Mouse (Mus musculus): Measurements from ENCODE around the gene Triobp.
"Not testable (repeated sequence)": the region's sequence is repeated elsewhere in the genome, so short reads cannot be mapped to it uniquely, and the experiment has no call there.

Gene Triobp

DNA sequence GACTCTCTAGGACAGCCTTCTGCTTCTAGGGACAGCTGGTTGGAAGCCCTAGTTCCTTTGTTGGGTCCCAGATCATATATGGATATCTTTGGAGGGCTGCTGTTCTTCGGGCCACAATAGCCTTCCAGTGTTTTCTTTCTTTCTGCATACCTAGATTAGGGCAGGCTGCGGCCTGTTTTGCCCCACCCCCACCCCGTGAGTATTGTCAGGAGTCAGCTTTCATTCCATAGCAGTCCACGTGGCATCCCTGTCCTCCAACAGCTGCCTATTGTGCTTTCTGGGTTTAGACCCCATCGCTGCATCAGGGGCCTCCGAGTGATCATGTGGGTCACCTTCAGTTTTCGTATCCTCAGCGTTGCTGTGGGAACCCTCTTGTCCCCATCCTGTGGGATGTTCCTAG lies 50.8 kb downstream of the Triobp start:
- in situ Hi-C loops (cut with MboI; ENCODE audit: low sequenced_read_pairs), result no loop called here

GRCm38 (mm10) chr15:78999586-78999985 lies 52.1 kb downstream of the Triobp start:
- in situ Hi-C loops (cut with MboI; ENCODE audit: low sequenced_read_pairs), result no loop called here

DNA sequence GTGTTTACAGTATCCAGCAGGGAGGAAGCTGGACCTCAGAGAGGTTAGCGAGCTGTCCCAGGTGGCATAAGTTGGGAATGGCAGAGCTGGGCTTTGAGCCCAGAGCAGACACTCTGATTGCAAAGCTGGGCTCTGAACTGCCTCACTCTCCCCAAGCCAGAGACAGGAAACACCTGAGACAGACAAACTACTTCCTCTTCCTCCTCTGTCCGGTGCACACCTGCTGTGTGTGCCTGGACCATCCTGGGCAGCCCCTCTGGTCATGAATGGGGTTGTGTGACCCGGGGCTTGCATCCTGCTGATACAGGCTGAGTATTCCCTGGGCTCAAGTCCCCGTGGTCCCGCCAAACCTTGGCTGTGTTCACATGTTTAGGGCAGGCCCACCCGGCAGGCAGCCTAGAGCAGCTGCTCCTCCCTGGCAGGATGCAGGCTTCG lies 52.9 kb downstream of the Triobp start:
- in situ Hi-C loops (cut with MboI; ENCODE audit: low sequenced_read_pairs), result no loop called here

- in situ Hi-C loops (cut with MboI; ENCODE audit: low sequenced_read_pairs), result no loop called here
These were observed 54.0 kb downstream of the Triobp start for GRCm38 (mm10) chr15:79001559-79001958.

DNA sequence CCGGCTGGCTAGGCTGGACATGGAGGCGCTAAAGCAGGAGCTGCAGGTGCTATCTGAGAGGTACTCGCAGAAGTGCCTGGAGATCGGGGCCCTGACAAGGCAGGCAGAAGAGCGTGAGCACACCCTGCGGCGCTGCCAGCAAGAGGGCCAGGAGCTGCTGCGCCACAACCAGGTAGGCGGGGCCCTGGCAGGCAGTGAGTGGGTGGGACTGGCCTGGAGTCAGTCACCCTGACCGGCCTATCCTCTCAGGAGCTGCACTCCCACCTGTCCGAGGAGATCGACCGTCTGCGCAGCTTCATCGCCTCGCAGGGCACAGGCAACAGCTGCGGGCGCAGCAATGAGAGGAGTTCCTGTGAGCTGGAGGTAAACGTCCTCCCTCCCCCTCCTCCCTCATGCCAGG lies 54.5 kb downstream of the Triobp start:
- in situ Hi-C loops (cut with MboI; ENCODE audit: low sequenced_read_pairs), result no loop called here

GRCm38 (mm10) chr15:79003079-79003478 lies 55.6 kb downstream of the Triobp start:
- in situ Hi-C loops (cut with MboI; ENCODE audit: low sequenced_read_pairs), result no loop called here

DNA sequence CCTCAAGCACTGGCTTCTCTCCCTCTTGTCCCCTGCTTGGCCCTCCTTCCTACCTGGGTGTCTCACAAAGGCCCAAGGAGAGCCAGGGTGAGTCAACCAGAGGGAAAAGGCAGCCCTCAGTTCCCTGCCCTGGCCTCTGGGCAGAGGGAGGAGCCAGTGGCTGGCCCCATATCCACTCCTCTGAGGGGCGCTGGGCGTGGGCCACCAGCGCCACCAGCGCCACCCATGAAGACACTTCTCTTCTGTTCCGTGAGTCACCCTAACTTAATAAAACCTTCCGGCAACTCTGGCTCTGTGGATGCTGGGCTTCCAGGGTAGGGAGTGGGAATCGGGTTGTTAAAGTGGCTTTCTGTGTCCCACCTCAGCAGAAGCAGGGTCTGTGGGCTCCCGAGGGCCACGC lies 58.1 kb downstream of the Triobp start:
- in situ Hi-C loops (cut with MboI; ENCODE audit: low sequenced_read_pairs), result no loop called here

DNA sequence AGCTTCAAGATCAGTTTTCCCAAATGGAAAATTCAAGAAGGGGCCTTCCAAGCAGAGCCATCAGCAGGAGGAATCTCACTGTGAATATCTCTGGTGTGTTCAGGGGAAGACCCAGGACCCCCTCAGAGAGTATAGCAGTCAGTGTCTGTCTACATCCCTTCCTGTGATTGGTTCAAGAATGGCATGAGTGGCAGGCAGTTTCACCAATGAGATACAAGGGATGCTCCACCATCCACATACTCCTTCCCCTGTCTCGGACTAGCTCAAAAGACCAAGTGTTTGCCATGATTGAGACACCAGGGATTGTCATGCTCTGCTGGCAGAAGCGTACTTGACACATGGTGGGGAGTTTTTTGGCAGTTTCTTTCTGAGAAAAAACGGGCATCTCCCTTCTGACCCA lies 59.1 kb downstream of the Triobp start:
- in situ Hi-C loops (cut with MboI; ENCODE audit: low sequenced_read_pairs), result no loop called here

GRCm38 (mm10) chr15:79007059-79007458 lies 59.5 kb downstream of the Triobp start:
- in situ Hi-C loops (cut with MboI; ENCODE audit: low sequenced_read_pairs), result no loop called here

- in situ Hi-C loops (cut with MboI; ENCODE audit: low sequenced_read_pairs), result not testable (repeated sequence)
These were observed 60.3 kb downstream of the Triobp start for GRCm38 (mm10) chr15:79007836-79008235.

- in situ Hi-C loops (cut with MboI; ENCODE audit: low sequenced_read_pairs), result no loop called here
These were observed 62.2 kb downstream of the Triobp start for GRCm38 (mm10) chr15:79009734-79010133.

DNA sequence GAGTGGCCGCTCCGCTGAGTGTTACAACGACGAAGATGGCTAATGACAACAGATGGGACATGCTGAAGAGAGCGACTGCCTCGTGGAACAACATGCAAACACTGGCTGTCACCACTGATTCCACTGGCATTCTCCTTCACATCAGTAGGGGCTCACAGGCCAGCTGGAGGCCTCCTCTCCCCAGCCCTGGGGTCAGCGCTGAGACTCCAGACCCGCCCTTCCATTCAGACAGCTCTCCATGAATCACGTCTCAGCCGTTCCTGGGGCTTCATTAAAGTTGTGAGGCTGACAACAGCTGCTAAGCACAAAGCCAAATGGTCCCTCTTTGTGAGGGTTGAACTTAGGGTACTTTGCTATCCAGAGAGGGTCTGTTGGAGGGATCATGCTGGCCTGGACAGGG lies 64.0 kb downstream of the Triobp start:
- in situ Hi-C loops (cut with MboI; ENCODE audit: low sequenced_read_pairs), result no loop called here

- in situ Hi-C loops (cut with MboI; ENCODE audit: low sequenced_read_pairs), result no loop called here
These were observed 65.9 kb downstream of the Triobp start for GRCm38 (mm10) chr15:79013382-79013781.

- in situ Hi-C loops (cut with MboI; ENCODE audit: low sequenced_read_pairs), result no loop called here
These were observed 70.7 kb downstream of the Triobp start for GRCm38 (mm10) chr15:79018191-79018590.

- in situ Hi-C loops (cut with MboI; ENCODE audit: low sequenced_read_pairs), result no loop called here
These were observed 71.4 kb downstream of the Triobp start for GRCm38 (mm10) chr15:79018886-79019285.

GRCm38 (mm10) chr15:79022671-79023230 lies 75.2 kb downstream of the Triobp start:
- in situ Hi-C loops (cut with MboI; ENCODE audit: low sequenced_read_pairs), result no loop called here

DNA sequence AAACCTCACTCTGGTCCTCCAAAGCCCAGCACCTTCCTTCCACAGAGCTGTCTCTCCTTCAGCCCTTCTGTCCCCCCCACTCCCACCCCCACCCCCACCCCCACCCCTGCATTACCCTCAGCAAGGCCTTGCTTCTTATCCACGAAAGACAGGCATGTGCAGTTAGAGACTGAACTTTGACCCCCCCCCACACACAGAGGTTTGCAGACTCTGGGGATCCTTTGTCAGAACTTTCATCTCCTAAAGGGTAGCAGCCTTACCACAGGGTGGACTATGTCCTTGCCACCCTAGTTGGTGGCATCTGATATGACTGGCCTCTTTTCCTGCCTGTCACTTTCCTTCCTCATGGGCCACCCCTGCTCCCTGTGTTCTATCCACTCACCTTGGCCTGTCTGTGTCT lies 75.8 kb downstream of the Triobp start:
- in situ Hi-C loops (cut with MboI; ENCODE audit: low sequenced_read_pairs), result no loop called here

DNA sequence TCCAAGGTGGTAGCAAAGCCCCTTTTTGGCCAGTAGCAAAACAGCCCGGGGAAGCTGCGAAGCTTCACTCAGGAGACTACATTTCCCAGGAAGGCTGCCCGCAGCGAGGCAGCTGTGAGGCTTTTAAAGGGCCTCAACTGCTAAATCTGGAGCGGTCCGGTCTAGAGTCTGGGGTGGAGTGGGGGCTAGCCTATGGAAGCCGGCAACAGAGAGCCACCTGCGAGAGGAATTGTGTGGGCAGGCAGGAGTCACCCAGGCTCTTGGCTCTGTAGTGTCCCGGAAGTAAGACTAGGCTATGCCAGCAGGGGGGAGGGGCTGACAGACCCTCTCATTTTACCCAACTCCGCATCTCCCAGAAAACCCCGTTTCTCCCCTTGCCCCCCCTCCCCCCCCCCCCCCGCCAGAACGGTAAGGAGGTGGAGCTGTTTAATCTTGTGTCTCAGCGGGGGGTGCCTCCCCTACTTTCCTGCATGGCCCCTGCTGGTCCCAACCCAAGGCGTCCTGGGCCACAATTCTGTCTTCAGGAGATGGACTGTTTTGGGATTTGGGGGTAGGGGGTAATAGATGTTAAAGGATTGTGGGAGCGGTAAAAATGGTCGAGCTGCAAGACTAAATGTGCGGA lies 78.3 kb downstream of the Triobp start:
- in situ Hi-C loops (cut with MboI; ENCODE audit: low sequenced_read_pairs), result no loop called here

DNA sequence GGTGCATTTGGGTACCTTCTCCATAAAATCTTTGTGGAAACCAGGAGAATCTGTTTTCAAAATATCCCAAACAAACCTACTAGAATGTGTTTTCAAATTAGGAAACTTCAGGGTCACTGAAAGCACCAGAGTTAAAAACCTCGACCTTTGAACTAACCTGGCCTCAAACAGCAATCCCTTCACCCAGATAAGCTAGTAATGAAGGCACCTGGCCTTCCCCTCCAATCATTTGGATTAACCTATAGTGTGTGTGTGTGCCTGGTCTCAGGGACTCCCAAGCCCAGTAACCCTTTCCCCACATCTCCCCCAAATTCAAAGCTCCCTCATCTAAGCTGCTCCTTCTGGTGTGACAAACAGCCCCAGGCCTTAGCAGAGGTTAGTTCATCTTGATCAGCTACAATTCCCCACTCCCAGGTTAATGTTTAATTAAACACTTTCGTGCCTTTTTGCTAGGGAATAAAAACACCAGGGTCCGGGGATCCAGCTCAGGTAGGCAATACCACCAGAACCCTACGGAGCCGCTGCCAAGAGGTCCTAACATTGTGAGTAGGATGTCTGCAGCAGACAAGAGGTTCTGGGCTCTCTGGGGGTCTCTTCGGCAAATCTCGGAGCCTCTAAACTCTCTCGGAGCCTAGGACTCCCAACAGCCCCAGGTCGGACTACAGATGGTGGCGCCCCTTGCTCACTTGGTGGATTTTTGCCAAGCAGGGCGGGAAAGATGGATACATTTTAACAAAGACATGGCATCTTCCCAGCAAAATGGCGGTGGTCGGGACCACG lies 79.2 kb downstream of the Triobp start:
- in situ Hi-C loops (cut with MboI; ENCODE audit: low sequenced_read_pairs), result no loop called here

DNA sequence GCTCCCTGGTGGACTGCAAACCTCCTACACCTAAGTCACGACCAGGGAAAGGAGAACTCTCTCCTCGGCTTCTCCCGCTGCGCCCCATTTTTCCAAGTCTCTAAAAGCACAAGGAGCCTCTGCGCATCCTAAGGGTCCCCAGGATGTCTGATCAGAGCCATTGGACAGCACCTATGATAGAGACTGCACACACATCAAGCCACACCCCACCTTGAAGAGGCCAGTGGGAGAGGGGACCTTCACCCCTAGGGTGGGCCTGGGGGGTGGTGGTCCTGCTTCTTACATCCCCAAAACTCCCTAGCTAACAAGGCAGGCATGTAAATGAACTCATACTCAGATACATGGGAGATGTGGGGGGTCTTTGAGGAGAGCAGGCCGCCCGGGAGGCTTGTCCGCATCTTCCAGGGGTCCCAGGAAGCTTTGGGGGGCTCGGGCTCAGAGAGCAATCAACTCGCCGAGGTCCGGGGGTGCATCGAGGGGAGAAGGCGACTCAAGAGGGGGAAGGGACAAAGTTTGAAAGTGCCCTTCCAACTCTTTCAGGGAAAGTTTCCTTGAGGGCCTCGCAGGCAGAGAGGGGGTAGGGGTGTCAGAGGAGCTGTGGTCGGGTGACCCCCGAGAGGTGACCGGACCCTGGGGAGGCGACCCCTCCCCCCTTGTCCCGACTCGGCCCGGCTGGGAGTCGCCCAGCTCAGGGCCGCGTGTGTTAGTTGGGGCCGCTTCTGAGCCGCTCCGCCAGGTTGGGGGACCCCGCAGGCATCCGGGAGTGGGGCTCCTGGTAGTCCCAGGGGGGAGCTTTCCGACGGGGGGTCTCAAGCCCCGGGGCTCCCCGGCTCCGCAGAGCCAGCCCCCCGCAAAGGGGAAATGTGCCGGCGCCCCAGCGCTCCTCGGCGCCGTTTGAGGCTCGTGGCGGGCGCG lies 80.0 kb downstream of the Triobp start:
- in situ Hi-C loops (cut with MboI; ENCODE audit: low sequenced_read_pairs), result no loop called here

GRCm38 (mm10) chr15:79028237-79028738 lies 80.8 kb downstream of the Triobp start, which contains the start of gene H1f0:
TSS of gene H1f0 (plus strand) at chr15:79028450.
- in situ Hi-C loops (cut with MboI; ENCODE audit: low sequenced_read_pairs), result no loop called here

Measured in CH12F3 (cell line).